Mouse (Mus musculus) heart, adult 2 months (tissue): Measurements from ENCODE around the gene Gpr174. TPM values are rescaled to one million over a fixed set of nuclear protein-coding genes. Genes with fewer than 3 reads are reported as not detected.

ENCODE experiments used
- DNase-seq, 2 experiments: peaks; one replicate each; pipeline ENCODE4 v3.0.0; 2021
- H3K27ac ChIP-seq: fragments of 200-600 bp; 2 replicates; pipeline ENCODE4 v1.8.1; 2022
- H3K27me3 ChIP-seq: fragments of 200-500 bp; 2 replicates; pipeline ENCODE4 v1.6.1; 2012; ENCODE audit warnings: mild to moderate bottlenecking, low read length, inconsistent platforms, mixed read lengths; ENCODE audit not compliant: control insufficient read depth, insufficient read depth
- H3K36me3 ChIP-seq: fragments of 200-500 bp; 2 replicates; pipeline ENCODE4 v1.6.1; 2012; ENCODE audit warnings: low read length, inconsistent platforms; ENCODE audit not compliant: control insufficient read depth, insufficient read depth
- H3K4me1 ChIP-seq: fragments of 200-500 bp; 2 replicates; pipeline ENCODE4 v1.6.1; 2011; ENCODE audit warnings: low read length; ENCODE audit not compliant: control insufficient read depth, insufficient read depth
- H3K4me3 ChIP-seq: fragments of 200-600 bp; 2 replicates; pipeline ENCODE4 v1.8.1; 2022
- H3K79me2 ChIP-seq: fragments of 200-500 bp; replicated peaks from 2 replicates; pipeline ENCODE4 v1.6.1; 2012; ENCODE audit warnings: mild to moderate bottlenecking, inconsistent platforms, low read length, moderate library complexity, mixed read lengths; ENCODE audit not compliant: control insufficient read depth, insufficient read depth
- H3K9ac ChIP-seq: fragments of 200-500 bp; 2 replicates; pipeline ENCODE4 v1.6.1; 2012; ENCODE audit warnings: low read depth, mild to moderate bottlenecking, control low read depth, inconsistent platforms, low read length, mixed read lengths
- CTCF ChIP-seq: fragments of 200-600 bp; IDR thresholded peaks from 2 replicates; pipeline ENCODE4 v1.8.1; 2022; ENCODE audit warnings: antibody characterized with exemption, mild to moderate bottlenecking, moderate library complexity
- EP300 ChIP-seq: fragments of 200-500 bp; IDR thresholded peaks from 2 replicates; pipeline ENCODE4 v1.6.1; 2011; ENCODE audit warnings: low read depth, low read length, control low read depth; ENCODE audit not compliant: insufficient read depth
- POLR2A ChIP-seq: fragments of 200-500 bp; IDR thresholded peaks from 2 replicates; pipeline ENCODE4 v1.6.1; 2011; ENCODE audit warnings: mild to moderate bottlenecking, low read depth, low read length, control low read depth; ENCODE audit not compliant: insufficient read depth
- WGBS: fragments of 180-500 bp; shearing (Covaris S2); methylation state at CpG from one replicate; pipeline ENCODE4 v1.1.7; 2018; 5-methylcytosine and 5-hydroxymethylcytosine counted together
- intact Hi-C: fragments of 180-260 bp; cut with DNase I; formaldehyde crosslinking; loops from one replicate; pipeline ENCODE4 v1.15.1; 2025
- long read RNA-seq: library from polyadenylated mRNA; stranded (forward); transcript quantifications from one replicate; pipeline ENCODE4 v2.0.0, GENCODE M21; 2021
- polyA plus RNA-seq: library from polyadenylated mRNA; depleted of rRNA; stranded (reverse); fragments of >200 nt; gene quantifications from 2 replicates; pipeline ENCODE4 v1.2.3, GENCODE M21; 2012; rRNA removed
- total RNA-seq, 2 experiments: library from RNA; stranded (reverse); gene quantifications; 2 replicates each; pipeline ENCODE4 v1.2.3; 2021

Gpr174 gene
- total RNA-seq (under 1 TPM; 0.07 to 0.23 TPM), polyA plus RNA-seq (0.18 and 0.33 TPM in 2 replicates)
- long read RNA-seq, result 0 reads

- WGBS, result 42% methylated on average over 2 of the region's 2 CpGs
- intact Hi-C loops, result no loop called here
Observed at GRCm38 (mm10) chrX:107255486-107256227, at the start of gene Gpr174. TSS of gene Gpr174 (plus strand) at chrX:107255878.

GRCm38 (mm10) chrX:107217577-107218090 lies 38.0 kb upstream of the Gpr174 start:
- Histone ChIP-seq H3K4me3 (no peak overlapping the region), H3K4me1 (no peaks in the 10 kb centered on the region), H3K27ac (no peak overlapping the region; the same call in 1 of the 2 replicates), H3K36me3 (no peaks in the 10 kb centered on the region), H3K27me3 (no peaks in the 10 kb centered on the region), H3K9ac (no peak overlapping the region), H3K79me2 (no peaks in the 10 kb centered on the region)
- intact Hi-C loops, result no loop called here
- no peak for DNase-seq
- WGBS, result 68% methylated on average over 2 of the region's 2 CpGs
- TF ChIP-seq EP300 (no peak), POLR2A (no peak), CTCF (no peak)

More at GRCm38 (mm10) chrX:107255486-107256227, at the start of gene Gpr174:
- H3K4me1 ChIP-seq, result no peaks in the 10 kb centered on the region
- no peak within 1 kb of the TSS for H3K9ac ChIP-seq
- H3K36me3 ChIP-seq, result no peaks in the 10 kb centered on the region
- H3K4me3 ChIP-seq, result no peak within 1 kb of the TSS
- DNase-seq, result no peak
- H3K79me2 ChIP-seq, result no peaks in the 10 kb centered on the region
- TF ChIP-seq CTCF (no peak), POLR2A (no peak), EP300 (no peak)
- no peak within 1 kb of the TSS for H3K27ac ChIP-seq
- H3K27me3 ChIP-seq, result no peaks in the 10 kb centered on the region

- 60% methylated on average over 1 of the region's 1 CpGs for WGBS
- H3K4me3 ChIP-seq, result no peak overlapping the region
- no peaks in the 10 kb centered on the region for H3K27me3 ChIP-seq
- no peaks in the 10 kb centered on the region for H3K4me1 ChIP-seq
- H3K36me3 ChIP-seq, result no peaks in the 10 kb centered on the region
- no peaks in the 10 kb centered on the region for H3K79me2 ChIP-seq
- intact Hi-C loops, result no loop called here
- H3K9ac ChIP-seq, result no peak overlapping the region
- no peak for DNase-seq
- TF ChIP-seq POLR2A (no peak), EP300 (no peak), CTCF (no peak)
- no peak overlapping the region for H3K27ac ChIP-seq
Observed at GRCm38 (mm10) chrX:107224846-107225245, 30.8 kb upstream of the Gpr174 start.

GRCm38 (mm10) chrX:107231214-107231613 lies 24.5 kb upstream of the Gpr174 start:
- WGBS, result 43% methylated on average over 1 of the region's 1 CpGs

GRCm38 (mm10) chrX:107234655-107235054 lies 21.0 kb upstream of the Gpr174 start:
- no peaks in the 10 kb centered on the region for H3K4me1 ChIP-seq
- intact Hi-C loops, result no loop called here
- no peak overlapping the region for H3K27ac ChIP-seq
- H3K27me3 ChIP-seq, result no peaks in the 10 kb centered on the region
- DNase-seq, result no peak
- H3K4me3 ChIP-seq, result no peak overlapping the region
- no peaks in the 10 kb centered on the region for H3K79me2 ChIP-seq
- H3K9ac ChIP-seq, result no peak overlapping the region
- no peak for TF ChIP-seq EP300
- TF ChIP-seq CTCF, result no peak
- TF ChIP-seq POLR2A, result no peak
- no peaks in the 10 kb centered on the region for H3K36me3 ChIP-seq

More at GRCm38 (mm10) chrX:107231214-107231613, 24.5 kb upstream of the Gpr174 start:
- Histone ChIP-seq H3K9ac (no peak overlapping the region), H3K79me2 (no peaks in the 10 kb centered on the region), H3K36me3 (no peaks in the 10 kb centered on the region), H3K4me3 (no peak overlapping the region), H3K27ac (no peak overlapping the region), H3K4me1 (no peaks in the 10 kb centered on the region), H3K27me3 (no peaks in the 10 kb centered on the region)
- intact Hi-C loops, result no loop called here
- no peak for DNase-seq
- TF ChIP-seq POLR2A, result no peak
- TF ChIP-seq EP300, result no peak
- no peak for TF ChIP-seq CTCF

- H3K27me3 ChIP-seq, result no peaks in the 10 kb centered on the region
Observed at GRCm38 (mm10) chrX:107236461-107236860, 19.2 kb upstream of the Gpr174 start.

More at GRCm38 (mm10) chrX:107236461-107236860, 19.2 kb upstream of the Gpr174 start:
- 77% methylated on average over 1 of the region's 1 CpGs for WGBS
- Histone ChIP-seq H3K27ac (no peak overlapping the region), H3K79me2 (no peaks in the 10 kb centered on the region), H3K4me1 (no peaks in the 10 kb centered on the region), H3K36me3 (no peaks in the 10 kb centered on the region), H3K4me3 (no peak overlapping the region), H3K9ac (no peak overlapping the region)
- no peak for DNase-seq
- TF ChIP-seq EP300 (no peak), POLR2A (no peak), CTCF (no peak)
- intact Hi-C loops, result no loop called here
